Mouse (Mus musculus): Measurements from ENCODE around the gene Cpe. TPM values are rescaled to one million over a fixed set of nuclear protein-coding genes. Genes with fewer than 3 reads are reported as not detected.
"Not testable (repeated sequence)": the region's sequence is repeated elsewhere in the genome, so short reads cannot be mapped to it uniquely, and the experiment has no call there.

The Cpe gene
- polyA plus RNA-seq, 1 experiment from 2014 or later, result 149 TPM

DNA sequence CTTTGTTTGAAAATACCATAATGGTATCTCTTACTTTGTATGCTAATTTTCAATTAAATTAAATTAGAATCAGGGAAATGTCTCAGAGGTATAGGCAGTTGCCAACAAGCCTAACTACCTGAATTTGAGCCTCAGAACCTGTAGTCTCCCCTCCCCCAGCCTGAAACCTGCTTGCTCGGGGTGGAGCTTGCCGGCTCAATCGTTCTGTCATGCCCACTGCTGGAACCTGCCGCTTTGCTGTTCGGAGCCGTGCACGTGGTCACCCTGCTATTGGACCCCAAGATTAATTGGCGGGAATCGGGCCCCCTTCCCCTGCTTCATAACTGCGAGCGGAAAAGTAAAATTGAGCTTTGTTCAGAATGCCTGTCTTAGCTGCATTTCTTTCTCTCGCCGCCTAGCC is 26.5 kb downstream of the Cpe start:
- H3K9ac ChIP-seq (replicated peaks; ENCODE audit: low read depth, low read length); H3K36me3 ChIP-seq (ENCODE audit: control insufficient read depth, insufficient read depth, low read length); H3K4me2 ChIP-seq (replicated peaks; ENCODE audit: low read depth, low read length); ATAC-seq (ENCODE audit: insufficient number of reproducible peaks, insufficient read depth, low FRiP score, low read depth); H3K4me3 ChIP-seq (ENCODE audit: low read depth, low read length); H3K4me1 ChIP-seq (ENCODE audit: control insufficient read depth, insufficient read depth, low read length); H3K9me3 ChIP-seq (ENCODE audit: control insufficient read depth, low read depth, low read length); H3K27me3 ChIP-seq (ENCODE audit: control insufficient read depth, insufficient read depth, low read length); H3K27ac ChIP-seq (ENCODE audit: low read length): not testable (repeated sequence)
- 63% methylated on average over 13 of the region's 13 CpGs for WGBS

GRCm38 (mm10) chr8:64665563-64665962 is 27.3 kb downstream of the Cpe start:
- H3K4me1 ChIP-seq (ENCODE audit: control insufficient read depth, insufficient read depth, low read length), result no peaks in the 10 kb centered on the region
- no peak overlapping the region for H3K4me3 ChIP-seq (ENCODE audit: low read depth, low read length)
- 42% methylated on average over 3 of the region's 3 CpGs for WGBS
- no peaks in the 10 kb centered on the region for H3K9me3 ChIP-seq (ENCODE audit: control insufficient read depth, low read depth, low read length)
- H3K36me3 ChIP-seq (ENCODE audit: control insufficient read depth, insufficient read depth, low read length), result no peaks in the 10 kb centered on the region
- ATAC-seq (ENCODE audit: insufficient number of reproducible peaks, insufficient read depth, low FRiP score, low read depth), result no peak
- H3K27me3 ChIP-seq (ENCODE audit: control insufficient read depth, insufficient read depth, low read length), result no peaks in the 10 kb centered on the region
- H3K9ac ChIP-seq (replicated peaks; ENCODE audit: low read depth, low read length), result no peak overlapping the region
- H3K4me2 ChIP-seq (replicated peaks; ENCODE audit: low read depth, low read length), result no peak overlapping the region
- H3K27ac ChIP-seq (ENCODE audit: low read length), result no peak overlapping the region

DNA sequence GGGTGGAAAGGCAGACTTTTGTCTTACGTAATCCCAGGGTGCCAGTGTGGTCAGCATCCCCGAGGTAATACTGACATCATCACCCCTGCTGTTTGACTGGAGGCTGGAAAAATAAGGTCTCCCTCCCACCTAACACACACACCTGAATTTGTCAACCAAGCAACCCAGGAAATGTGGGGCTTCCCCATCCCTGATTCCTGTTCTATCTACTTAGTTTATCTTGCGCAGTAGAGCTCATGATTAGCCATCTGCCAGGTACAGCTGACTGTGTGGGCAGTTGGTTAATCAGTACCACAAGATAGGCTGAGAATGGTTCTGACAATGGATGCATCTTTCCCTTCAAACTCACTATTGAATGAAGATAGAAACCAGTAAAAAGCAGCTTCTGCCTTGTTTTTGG is 28.0 kb downstream of the Cpe start:
- H3K9me3 ChIP-seq (ENCODE audit: control insufficient read depth, low read depth, low read length), result no peaks in the 10 kb centered on the region
- no peak overlapping the region for H3K9ac ChIP-seq (replicated peaks; ENCODE audit: low read depth, low read length)
- no peak overlapping the region for H3K27ac ChIP-seq (ENCODE audit: low read length)
- WGBS, result 59% methylated on average over 3 of the region's 3 CpGs
- ATAC-seq (ENCODE audit: insufficient number of reproducible peaks, insufficient read depth, low FRiP score, low read depth), result no peak
- H3K4me2 ChIP-seq (replicated peaks; ENCODE audit: low read depth, low read length), result no peak overlapping the region
- H3K36me3 ChIP-seq (ENCODE audit: control insufficient read depth, insufficient read depth, low read length), result no peaks in the 10 kb centered on the region
- no peaks in the 10 kb centered on the region for H3K27me3 ChIP-seq (ENCODE audit: control insufficient read depth, insufficient read depth, low read length)
- H3K4me3 ChIP-seq (ENCODE audit: low read depth, low read length), result no peak overlapping the region
- H3K4me1 ChIP-seq (ENCODE audit: control insufficient read depth, insufficient read depth, low read length), result no peaks in the 10 kb centered on the region

DNA sequence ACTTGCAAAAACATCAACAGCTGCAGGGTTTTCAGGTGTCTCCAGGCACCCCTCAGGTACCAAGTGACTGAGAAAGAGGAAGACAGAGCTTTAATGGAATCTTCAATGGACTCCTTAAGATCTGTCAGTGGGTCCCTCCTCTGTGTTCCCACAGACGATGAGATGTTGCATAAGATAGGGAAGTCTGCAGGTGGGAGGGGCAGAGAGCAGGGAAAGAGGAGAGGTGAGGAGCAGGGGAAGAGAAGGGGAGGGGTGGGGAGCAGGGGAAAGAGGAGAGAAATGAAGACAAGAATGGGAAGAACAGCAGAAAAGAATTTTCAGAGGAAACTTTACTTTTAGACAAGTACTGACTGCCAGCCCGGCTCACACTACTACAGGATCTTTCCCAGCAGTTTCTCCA is 28.5 kb downstream of the Cpe start:
- WGBS, result 50% methylated on average over 2 of the region's 2 CpGs

GRCm38 (mm10) chr8:64659097-64659496 is 33.8 kb downstream of the Cpe start:
- Histone ChIP-seq H3K9ac (replicated peaks; ENCODE audit: low read depth, low read length) (no peak overlapping the region), H3K4me1 (ENCODE audit: control insufficient read depth, insufficient read depth, low read length) (no peaks in the 10 kb centered on the region), H3K27me3 (ENCODE audit: control insufficient read depth, insufficient read depth, low read length) (no peaks in the 10 kb centered on the region), H3K4me2 (replicated peaks; ENCODE audit: low read depth, low read length) (no peak overlapping the region), H3K36me3 (ENCODE audit: control insufficient read depth, insufficient read depth, low read length) (no peaks in the 10 kb centered on the region), H3K27ac (ENCODE audit: low read length) (no peak overlapping the region), H3K9me3 (ENCODE audit: control insufficient read depth, low read depth, low read length) (no peaks in the 10 kb centered on the region), H3K4me3 (ENCODE audit: low read depth, low read length) (no peak overlapping the region)
- 83% methylated on average over 5 of the region's 5 CpGs for WGBS
- ATAC-seq (ENCODE audit: insufficient number of reproducible peaks, insufficient read depth, low FRiP score, low read depth), result no peak

More for the DNA sequence above, 28.5 kb downstream of the Cpe start:
- ATAC-seq (ENCODE audit: insufficient number of reproducible peaks, insufficient read depth, low FRiP score, low read depth), result no peak
- H3K27me3 ChIP-seq (ENCODE audit: control insufficient read depth, insufficient read depth, low read length), result no peaks in the 10 kb centered on the region
- H3K4me1 ChIP-seq (ENCODE audit: control insufficient read depth, insufficient read depth, low read length), result no peaks in the 10 kb centered on the region
- H3K9me3 ChIP-seq (ENCODE audit: control insufficient read depth, low read depth, low read length), result no peaks in the 10 kb centered on the region
- no peak overlapping the region for H3K4me3 ChIP-seq (ENCODE audit: low read depth, low read length)
- no peak overlapping the region for H3K4me2 ChIP-seq (replicated peaks; ENCODE audit: low read depth, low read length)
- no peak overlapping the region for H3K27ac ChIP-seq (ENCODE audit: low read length)
- H3K36me3 ChIP-seq (ENCODE audit: control insufficient read depth, insufficient read depth, low read length), result no peaks in the 10 kb centered on the region
- H3K9ac ChIP-seq (replicated peaks; ENCODE audit: low read depth, low read length), result no peak overlapping the region

- no peak overlapping the region for H3K4me3 ChIP-seq (ENCODE audit: low read depth, low read length)
- H3K9ac ChIP-seq (replicated peaks; ENCODE audit: low read depth, low read length), result no peak overlapping the region
- no peaks in the 10 kb centered on the region for H3K27me3 ChIP-seq (ENCODE audit: control insufficient read depth, insufficient read depth, low read length)
- ATAC-seq (ENCODE audit: insufficient number of reproducible peaks, insufficient read depth, low FRiP score, low read depth), result no peak
- WGBS, result 80% methylated on average over 4 of the region's 4 CpGs
- H3K36me3 ChIP-seq (ENCODE audit: control insufficient read depth, insufficient read depth, low read length), result no peaks in the 10 kb centered on the region
- no peak overlapping the region for H3K27ac ChIP-seq (ENCODE audit: low read length)
- H3K4me2 ChIP-seq (replicated peaks; ENCODE audit: low read depth, low read length), result no peak overlapping the region
- H3K4me1 ChIP-seq (ENCODE audit: control insufficient read depth, insufficient read depth, low read length), result no peaks in the 10 kb centered on the region
- no peaks in the 10 kb centered on the region for H3K9me3 ChIP-seq (ENCODE audit: control insufficient read depth, low read depth, low read length)
These were observed 34.9 kb downstream of the Cpe start for GRCm38 (mm10) chr8:64657980-64658401.

DNA sequence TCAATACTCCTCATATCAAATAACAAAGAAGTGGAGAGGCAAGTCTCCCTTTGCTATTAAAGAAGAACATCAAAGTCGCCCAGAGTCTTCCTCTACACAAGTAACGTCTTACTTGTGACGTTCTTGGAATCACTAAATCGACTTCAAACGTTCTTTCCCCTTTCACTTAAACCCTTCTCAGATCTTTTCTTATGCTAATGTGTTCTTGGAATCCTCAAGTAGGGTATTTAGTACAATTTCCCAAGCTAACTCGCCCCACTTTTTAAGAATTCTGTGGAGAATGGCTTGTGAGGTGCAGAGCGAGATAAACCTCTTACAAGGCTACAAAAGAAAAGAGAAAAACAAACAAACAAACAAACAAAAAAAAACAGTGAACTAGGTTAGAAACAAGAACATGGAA is 35.3 kb downstream of the Cpe start:
- no peaks in the 10 kb centered on the region for H3K36me3 ChIP-seq (ENCODE audit: control insufficient read depth, insufficient read depth, low read length)
- H3K4me1 ChIP-seq (ENCODE audit: control insufficient read depth, insufficient read depth, low read length), result no peaks in the 10 kb centered on the region
- H3K9ac ChIP-seq (replicated peaks; ENCODE audit: low read depth, low read length), result no peak overlapping the region
- H3K4me3 ChIP-seq (ENCODE audit: low read depth, low read length), result no peak overlapping the region
- H3K27me3 ChIP-seq (ENCODE audit: control insufficient read depth, insufficient read depth, low read length), result no peaks in the 10 kb centered on the region
- no peak overlapping the region for H3K4me2 ChIP-seq (replicated peaks; ENCODE audit: low read depth, low read length)
- H3K27ac ChIP-seq (ENCODE audit: low read length), result no peak overlapping the region
- WGBS, result 58% methylated on average over 7 of the region's 7 CpGs
- ATAC-seq (ENCODE audit: insufficient number of reproducible peaks, insufficient read depth, low FRiP score, low read depth), result no peak
- H3K9me3 ChIP-seq (ENCODE audit: control insufficient read depth, low read depth, low read length), result no peaks in the 10 kb centered on the region

GRCm38 (mm10) chr8:64655887-64656286 is 37.0 kb downstream of the Cpe start:
- Histone ChIP-seq H3K9ac (replicated peaks; ENCODE audit: low read depth, low read length) (no peak overlapping the region), H3K4me1 (ENCODE audit: control insufficient read depth, insufficient read depth, low read length) (no peaks in the 10 kb centered on the region), H3K27me3 (ENCODE audit: control insufficient read depth, insufficient read depth, low read length) (no peaks in the 10 kb centered on the region), H3K4me3 (ENCODE audit: low read depth, low read length) (no peak overlapping the region), H3K4me2 (replicated peaks; ENCODE audit: low read depth, low read length) (no peak overlapping the region), H3K9me3 (ENCODE audit: control insufficient read depth, low read depth, low read length) (no peaks in the 10 kb centered on the region), H3K36me3 (ENCODE audit: control insufficient read depth, insufficient read depth, low read length) (no peaks in the 10 kb centered on the region), H3K27ac (ENCODE audit: low read length) (no peak overlapping the region)
- ATAC-seq (ENCODE audit: insufficient number of reproducible peaks, insufficient read depth, low FRiP score, low read depth), result no peak
- WGBS, result 87% methylated on average over 6 of the region's 6 CpGs

- H3K4me3 ChIP-seq (ENCODE audit: low read depth, low read length), result no peak overlapping the region
- no peaks in the 10 kb centered on the region for H3K27me3 ChIP-seq (ENCODE audit: control insufficient read depth, insufficient read depth, low read length)
- H3K36me3 ChIP-seq (ENCODE audit: control insufficient read depth, insufficient read depth, low read length), result no peaks in the 10 kb centered on the region
- H3K9me3 ChIP-seq (ENCODE audit: control insufficient read depth, low read depth, low read length), result no peaks in the 10 kb centered on the region
- H3K4me1 ChIP-seq (ENCODE audit: control insufficient read depth, insufficient read depth, low read length), result no peaks in the 10 kb centered on the region
- ATAC-seq (ENCODE audit: insufficient number of reproducible peaks, insufficient read depth, low FRiP score, low read depth), result no peak
- 86% methylated on average over 2 of the region's 2 CpGs for WGBS
- H3K9ac ChIP-seq (replicated peaks; ENCODE audit: low read depth, low read length), result no peak overlapping the region
- no peak overlapping the region for H3K4me2 ChIP-seq (replicated peaks; ENCODE audit: low read depth, low read length)
- H3K27ac ChIP-seq (ENCODE audit: low read length), result no peak overlapping the region
These were observed 37.8 kb downstream of the Cpe start for GRCm38 (mm10) chr8:64655087-64655486.
